Mouse (Mus musculus): Measurements from ENCODE around the gene Olfr711.

DNA sequence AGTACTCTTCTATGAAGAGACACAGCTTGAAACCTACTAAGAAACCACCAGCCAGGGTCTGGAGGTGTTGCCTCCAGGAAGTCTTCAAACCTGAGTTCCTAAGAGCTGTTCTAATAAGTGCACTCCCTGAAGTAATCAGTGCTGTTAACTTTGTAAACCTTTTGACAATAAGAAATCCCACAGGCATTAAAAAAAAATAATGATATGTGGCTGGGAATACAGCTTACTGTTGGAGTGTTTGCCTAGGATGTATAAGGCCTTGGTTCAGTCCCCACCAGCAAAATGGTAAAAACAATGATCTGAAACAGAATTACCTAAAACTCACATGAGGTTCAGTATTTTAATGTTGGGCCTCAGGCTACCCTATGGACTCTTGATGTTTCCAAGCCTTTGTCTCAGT lies 43.1 kb downstream of the Olfr711 start, which contains the start of gene Olfr709-ps1:
- TF ChIP-seq CTCF (IDR thresholded peaks at IDR 0.05): no peak
- TF ChIP-seq EP300 (IDR thresholded peaks at IDR 0.05): no peak
